Mouse (Mus musculus): ENCODE results near the gene Lrguk. TPM values are rescaled to one million over a fixed set of nuclear protein-coding genes. Genes with fewer than 3 reads are reported as not detected.

Lrguk gene
- polyA plus RNA-seq, 1 experiment from 2014 or later = 3.5 TPM

- Histone ChIP-seq H3K27me3 (ENCODE audit: insufficient read depth, low read length) (no peaks in the 10 kb centered on the region), H3K27ac (ENCODE audit: low read depth) (no peak overlapping the region), H3K4me2 (no peak overlapping the region), H3K36me3 (ENCODE audit: insufficient read depth) (no peaks in the 10 kb centered on the region), H3K9ac (no peak overlapping the region), H3K4me3 (ENCODE audit: low read depth, low read length) (no peak overlapping the region), H3K4me1 (ENCODE audit: insufficient read depth) (no peaks in the 10 kb centered on the region), H3K9me3 (ENCODE audit: low read depth, low read length) (no peaks in the 10 kb centered on the region)
- no peak for TF ChIP-seq CTCF (IDR thresholded peaks at IDR 0.05; ENCODE audit: low read depth)
- no peak for ATAC-seq (ENCODE audit: insufficient read depth)
- DNase-seq = no peak
- WGBS = 82% methylated on average over 10 of the region's 10 CpGs
Observed at GRCm38 (mm10) chr6:34110571-34110970, 81.3 kb downstream of the Lrguk start.

DNA sequence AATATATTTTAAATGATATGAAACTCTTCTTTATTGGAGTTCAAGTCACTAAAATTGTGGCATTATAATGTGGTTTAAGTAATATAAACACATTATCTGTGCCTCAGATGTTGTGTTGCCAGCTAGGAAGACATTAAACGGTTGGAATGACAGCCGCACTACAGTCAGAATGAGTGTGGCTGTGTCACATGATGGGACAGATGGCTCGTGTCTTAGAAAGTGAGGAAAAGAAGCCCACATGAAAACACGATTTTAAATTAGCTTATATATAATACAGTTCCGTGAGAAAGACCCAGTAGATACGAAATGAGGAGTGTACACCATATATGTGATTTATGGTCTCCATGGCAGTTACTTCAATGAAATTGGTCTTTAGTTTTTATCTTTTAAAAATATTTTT is 82.2 kb downstream of the Lrguk start:
- Histone ChIP-seq H3K4me3 (ENCODE audit: low read depth, low read length) (no peak overlapping the region), H3K4me2 (no peak overlapping the region), H3K4me1 (ENCODE audit: insufficient read depth) (no peaks in the 10 kb centered on the region), H3K27me3 (ENCODE audit: insufficient read depth, low read length) (no peaks in the 10 kb centered on the region), H3K27ac (ENCODE audit: low read depth) (no peak overlapping the region), H3K9ac (no peak overlapping the region), H3K36me3 (ENCODE audit: insufficient read depth) (no peaks in the 10 kb centered on the region), H3K9me3 (ENCODE audit: low read depth, low read length) (no peaks in the 10 kb centered on the region)
- no peak for TF ChIP-seq CTCF (IDR thresholded peaks at IDR 0.05; ENCODE audit: low read depth)
- 47% methylated on average over 6 of the region's 6 CpGs for WGBS
- ATAC-seq (ENCODE audit: insufficient read depth) (no peak), DNase-seq (peak; percentile 30)

DNA sequence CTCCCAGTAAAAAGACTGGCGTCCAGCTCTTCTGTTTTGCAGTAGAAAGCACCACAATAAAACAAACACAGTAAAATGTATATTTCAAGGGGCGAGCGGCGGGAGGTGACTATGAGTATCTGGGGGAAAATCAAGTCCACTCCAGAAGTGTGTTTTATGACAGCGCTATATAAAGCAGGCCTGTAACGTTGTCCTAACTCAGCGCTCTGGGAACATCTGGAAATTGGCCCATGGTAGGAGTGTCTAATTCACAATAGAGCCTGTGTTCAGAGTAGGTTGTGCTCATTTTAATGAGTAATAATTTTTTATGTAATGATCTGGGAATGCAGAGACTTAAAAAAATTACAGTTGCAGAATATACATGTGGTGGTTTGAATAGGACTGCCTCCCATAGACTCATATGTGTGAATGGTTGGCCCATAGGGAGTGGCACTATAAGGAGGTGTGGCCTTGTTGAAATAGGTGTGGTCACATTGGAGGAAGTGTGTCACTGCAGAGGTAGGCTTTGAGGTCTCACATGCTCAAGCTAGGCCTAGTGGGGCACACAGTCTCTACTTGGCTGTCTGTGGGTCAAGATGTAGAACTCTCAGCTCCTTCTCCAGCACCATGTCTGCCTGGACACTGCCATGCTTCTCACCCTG is 87.7 kb downstream of the Lrguk start:
- no peak overlapping the region for H3K27ac ChIP-seq (ENCODE audit: low read depth)

GRCm38 (mm10) chr6:34124401-34124800 is 95.2 kb downstream of the Lrguk start:
- TF ChIP-seq CTCF (IDR thresholded peaks at IDR 0.05; ENCODE audit: low read depth) = no peak
- H3K4me2 ChIP-seq = no peak overlapping the region
- 55% methylated on average over 2 of the region's 2 CpGs for WGBS

More for the DNA sequence above, 87.7 kb downstream of the Lrguk start:
- Histone ChIP-seq H3K9ac (no peak overlapping the region), H3K9me3 (ENCODE audit: low read depth, low read length) (no peaks in the 10 kb centered on the region), H3K4me2 (no peak overlapping the region), H3K4me3 (ENCODE audit: low read depth, low read length) (no peak overlapping the region), H3K27me3 (ENCODE audit: insufficient read depth, low read length) (no peaks in the 10 kb centered on the region), H3K36me3 (ENCODE audit: insufficient read depth) (no peaks in the 10 kb centered on the region), H3K4me1 (ENCODE audit: insufficient read depth) (no peaks in the 10 kb centered on the region)
- DNase-seq (no peak), ATAC-seq (ENCODE audit: insufficient read depth) (no peak)
- 84% methylated on average over 7 of the region's 7 CpGs for WGBS
- TF ChIP-seq CTCF (IDR thresholded peaks at IDR 0.05; ENCODE audit: low read depth) = no peak

GRCm38 (mm10) chr6:34129261-34129660 is 100.0 kb downstream of the Lrguk start:
- Histone ChIP-seq H3K9me3 (ENCODE audit: low read depth, low read length) (no peaks in the 10 kb centered on the region), H3K4me1 (ENCODE audit: insufficient read depth) (no peaks in the 10 kb centered on the region), H3K4me3 (ENCODE audit: low read depth, low read length) (no peak overlapping the region), H3K9ac (no peak overlapping the region), H3K4me2 (no peak overlapping the region), H3K27ac (ENCODE audit: low read depth) (no peak overlapping the region), H3K36me3 (ENCODE audit: insufficient read depth) (no peaks in the 10 kb centered on the region), H3K27me3 (ENCODE audit: insufficient read depth, low read length) (no peaks in the 10 kb centered on the region)
- WGBS = 46% methylated on average over 2 of the region's 2 CpGs
- no peak for TF ChIP-seq CTCF (IDR thresholded peaks at IDR 0.05; ENCODE audit: low read depth)
- ATAC-seq (ENCODE audit: insufficient read depth) (no peak), DNase-seq (no peak)

More at GRCm38 (mm10) chr6:34124401-34124800, 95.2 kb downstream of the Lrguk start:
- DNase-seq = no peak
- Histone ChIP-seq H3K4me1 (ENCODE audit: insufficient read depth) (no peaks in the 10 kb centered on the region), H3K9ac (no peak overlapping the region), H3K9me3 (ENCODE audit: low read depth, low read length) (no peaks in the 10 kb centered on the region), H3K27me3 (ENCODE audit: insufficient read depth, low read length) (no peaks in the 10 kb centered on the region), H3K36me3 (ENCODE audit: insufficient read depth) (no peaks in the 10 kb centered on the region), H3K27ac (ENCODE audit: low read depth) (no peak overlapping the region), H3K4me3 (ENCODE audit: low read depth, low read length) (no peak overlapping the region)
- ATAC-seq (ENCODE audit: insufficient read depth) = no peak

- Histone ChIP-seq H3K36me3 (ENCODE audit: insufficient read depth) (no peaks in the 10 kb centered on the region), H3K4me2 (no peak overlapping the region), H3K27me3 (ENCODE audit: insufficient read depth, low read length) (no peaks in the 10 kb centered on the region), H3K4me1 (ENCODE audit: insufficient read depth) (no peaks in the 10 kb centered on the region), H3K27ac (ENCODE audit: low read depth) (no peak overlapping the region), H3K9me3 (ENCODE audit: low read depth, low read length) (no peaks in the 10 kb centered on the region), H3K9ac (no peak overlapping the region), H3K4me3 (ENCODE audit: low read depth, low read length) (no peak overlapping the region)
- no peak for TF ChIP-seq CTCF (IDR thresholded peaks at IDR 0.05; ENCODE audit: low read depth)
- ATAC-seq (ENCODE audit: insufficient read depth) (no peak), DNase-seq (no peak)
- 88% methylated on average over 9 of the region's 9 CpGs for WGBS
Observed at GRCm38 (mm10) chr6:34132391-34132790, 103.1 kb downstream of the Lrguk start.

DNA sequence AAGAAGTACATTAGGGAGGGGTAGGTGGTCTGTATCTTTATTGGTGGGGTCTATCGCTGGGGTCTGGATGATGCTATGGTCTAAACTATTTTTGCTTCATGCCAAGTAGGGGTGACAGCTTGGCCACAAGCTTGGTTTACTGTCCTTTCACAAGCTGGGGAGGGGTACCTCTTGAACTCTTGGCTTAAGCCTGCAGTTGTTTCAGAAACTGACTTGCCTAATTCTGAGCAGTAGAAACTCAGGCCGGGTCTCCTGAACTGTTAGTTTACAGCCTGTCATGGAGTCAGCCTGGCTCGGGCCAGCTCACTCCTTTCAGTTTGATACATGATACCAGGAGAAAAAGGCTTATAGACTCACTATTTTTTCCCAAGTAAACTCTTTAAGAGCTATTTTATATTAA is 109.1 kb downstream of the Lrguk start:
- H3K36me3 ChIP-seq (ENCODE audit: insufficient read depth) = no peaks in the 10 kb centered on the region
- H3K27me3 ChIP-seq (ENCODE audit: insufficient read depth, low read length) = no peaks in the 10 kb centered on the region
- H3K27ac ChIP-seq (ENCODE audit: low read depth) = no peak overlapping the region
- WGBS = 54% methylated on average over 3 of the region's 3 CpGs
- H3K4me2 ChIP-seq = no peak overlapping the region
- no peak overlapping the region for H3K9ac ChIP-seq
- no peak for ATAC-seq (ENCODE audit: insufficient read depth)
- no peaks in the 10 kb centered on the region for H3K9me3 ChIP-seq (ENCODE audit: low read depth, low read length)
- DNase-seq = no peak
- TF ChIP-seq CTCF (IDR thresholded peaks at IDR 0.05; ENCODE audit: low read depth) = no peak
- no peak overlapping the region for H3K4me3 ChIP-seq (ENCODE audit: low read depth, low read length)
- H3K4me1 ChIP-seq (ENCODE audit: insufficient read depth) = no peaks in the 10 kb centered on the region
